Mouse (Mus musculus) macrophage (primary cell): ENCODE data around the gene Cbfa2t3. TPM values are rescaled to one million over a fixed set of nuclear protein-coding genes. Genes with fewer than 3 reads are reported as not detected.

Experiments used
- H3K27ac ChIP-seq: fragments of 350-480 bp; formaldehyde crosslinking; 2 replicates; pipeline ENCODE4 v1.9.0; 2021
- H3K36me3 ChIP-seq: fragments of 350-480 bp; formaldehyde crosslinking; 2 replicates; pipeline ENCODE4 v1.9.0; 2021; ENCODE audit errors: inconsistent target
- H3K4me3 ChIP-seq: fragments of 350-480 bp; formaldehyde crosslinking; 2 replicates; pipeline ENCODE4 v1.9.0; 2021; ENCODE audit errors: inconsistent target
- H3K79me2 ChIP-seq: fragments of 350-480 bp; formaldehyde crosslinking; 2 replicates; pipeline ENCODE4 v1.9.0; 2021; ENCODE audit errors: inconsistent target
- WGBS: methylation state at CpG from one replicate; pipeline ENCODE4 v1.1.7; 2026; ENCODE audit warnings: inconsistent platforms; ENCODE audit not compliant: missing documents; 5-methylcytosine and 5-hydroxymethylcytosine counted together
- polyA plus RNA-seq: library from polyadenylated mRNA; stranded (reverse); fragments of 250-400 nt; gene quantifications from 3 replicates; pipeline ENCODE4 v1.2.4, GENCODE M21; 2018; ENCODE audit warnings: inconsistent platforms

Gene Cbfa2t3
- polyA plus RNA-seq, 1 experiment from 2014 or later, result 1.4 TPM

GRCm38 (mm10) chr8:122584981-122585380 lies 113.9 kb downstream of the Cbfa2t3 start:
- H3K36me3 ChIP-seq, result no peaks in the 10 kb centered on the region
- 87% methylated on average over 9 of the region's 9 CpGs for WGBS

GRCm38 (mm10) chr8:122580926-122581325 lies 118.0 kb downstream of the Cbfa2t3 start:
- peaks cover 5% of the 10 kb centered on the region for H3K79me2 ChIP-seq
- 0 out of 2 replicates have a peak, but pooled peaks cover 9% of the 10 kb centered on the region for H3K36me3 ChIP-seq
- H3K27ac ChIP-seq, result no peak overlapping the region
- WGBS, result 97% methylated on average over 8 of the region's 15 CpGs
- no peak overlapping the region for H3K4me3 ChIP-seq

More at GRCm38 (mm10) chr8:122584981-122585380, 113.9 kb downstream of the Cbfa2t3 start:
- no peaks in the 10 kb centered on the region for H3K79me2 ChIP-seq
- H3K4me3 ChIP-seq, result no peak overlapping the region
- peak overlapping the region; percentile 68 for H3K27ac ChIP-seq

GRCm38 (mm10) chr8:122579196-122579595 lies 119.7 kb downstream of the Cbfa2t3 start:
- H3K4me3 ChIP-seq, result no peak overlapping the region
- peaks cover 20% of the 10 kb centered on the region for H3K79me2 ChIP-seq
- H3K36me3 ChIP-seq, result 0 out of 2 replicates have a peak, but pooled peaks cover 9% of the 10 kb centered on the region
- H3K27ac ChIP-seq, result no peak overlapping the region
- WGBS, result 90% methylated on average over 7 of the region's 7 CpGs

- WGBS, result 74% methylated on average over 10 of the region's 10 CpGs
- H3K36me3 ChIP-seq, result peaks cover 22% of the 10 kb centered on the region; the same call in 1 of the 2 replicates
- no peak overlapping the region for H3K27ac ChIP-seq
- no peak overlapping the region for H3K4me3 ChIP-seq
- peaks cover 25% of the 10 kb centered on the region for H3K79me2 ChIP-seq
These were observed 121.8 kb downstream of the Cbfa2t3 start for GRCm38 (mm10) chr8:122577116-122577515.

GRCm38 (mm10) chr8:122576648-122577022 lies 122.3 kb downstream of the Cbfa2t3 start, which contains the start of gene Aprt:
TSS of gene Aprt (minus strand) at chr8:122576909.
- H3K27ac ChIP-seq, result peak within 1 kb of the TSS; percentile 78
- H3K79me2 ChIP-seq, result peaks cover 30% of the 10 kb centered on the region
- under 1% methylated on average over 37 of the region's 39 CpGs for WGBS
- peak within 1 kb of the TSS; percentile 78 for H3K4me3 ChIP-seq
- H3K36me3 ChIP-seq, result peaks cover 26% of the 10 kb centered on the region; the same call in 1 of the 2 replicates

- Histone ChIP-seq H3K4me3 (peak overlapping the region; percentile 78), H3K27ac (peak overlapping the region; percentile 78), H3K79me2 (peaks cover 36% of the 10 kb centered on the region), H3K36me3 (peaks cover 31% of the 10 kb centered on the region)
- WGBS, result 10% methylated on average over 21 of the region's 21 CpGs
These were observed 122.9 kb downstream of the Cbfa2t3 start for GRCm38 (mm10) chr8:122575735-122576647.

GRCm38 (mm10) chr8:122575286-122575685 lies 123.6 kb downstream of the Cbfa2t3 start:
- peaks cover 43% of the 10 kb centered on the region for H3K79me2 ChIP-seq
- H3K36me3 ChIP-seq, result peaks cover 38% of the 10 kb centered on the region
- 56% methylated on average over 8 of the region's 8 CpGs for WGBS
- peak overlapping the region; percentile 78 for H3K4me3 ChIP-seq
- peak overlapping the region; percentile 78 for H3K27ac ChIP-seq

Other genes starting within 250 kb of the Cbfa2t3 start
- not detected in 3 replicates for gene Snai3, start 238.4 kb downstream of the Cbfa2t3 start, polyA plus RNA-seq
- gene Rnf166, start 223.0 kb downstream of the Cbfa2t3 start, polyA plus RNA-seq, result 36.6 to 108 TPM (median 59.1 TPM) in 3 replicates
- 7.5 to 12.0 TPM (median 7.9 TPM) in 3 replicates for gene Ctu2, start 223.0 kb downstream of the Cbfa2t3 start, polyA plus RNA-seq
- 43.2 to 134 TPM (median 57.2 TPM) in 3 replicates for gene Piezo1, start 147.8 kb downstream of the Cbfa2t3 start, polyA plus RNA-seq
- 11.1 to 84.7 TPM (median 15.5 TPM) in 3 replicates for gene Cdt1, start 131.1 kb downstream of the Cbfa2t3 start, polyA plus RNA-seq
- 89.7 to 305 TPM (median 145 TPM) in 3 replicates for gene Aprt, start 122.2 kb downstream of the Cbfa2t3 start, polyA plus RNA-seq
- 70.7 to 140 TPM (median 99.8 TPM) in 3 replicates for gene Galns, start 87.6 kb downstream of the Cbfa2t3 start, polyA plus RNA-seq
- gene Trappc2l, start 87.5 kb downstream of the Cbfa2t3 start, polyA plus RNA-seq, result 54.4 to 79.3 TPM (median 76.9 TPM) in 3 replicates
- gene Pabpn1l, start 76.4 kb downstream of the Cbfa2t3 start, polyA plus RNA-seq, result not detected in 3 replicates
- 4.1 to 7.3 TPM (median 4.6 TPM) in 3 replicates for gene Acsf3, start 76.4 kb upstream of the Cbfa2t3 start, polyA plus RNA-seq
- not detected in 3 replicates for gene Cdh15, start 148.9 kb upstream of the Cbfa2t3 start, polyA plus RNA-seq